Mouse (Mus musculus) stomach, embryonic 16.5 days (tissue): ENCODE data around the gene Ankrd35. TPM values are rescaled to one million over a fixed set of nuclear protein-coding genes. Genes with fewer than 3 reads are reported as not detected.

ENCODE experiments used
- ATAC-seq: fragments of 200-750 bp; cut with Nextera tagmentation; 2 replicates; pipeline ENCODE4 v1.8.0; 2017; ENCODE audit warnings: moderate number of reproducible peaks, moderate TSS enrichment; ENCODE audit not compliant: insufficient read depth, low FRiP score
- H3K27ac ChIP-seq: fragments of 300-500 bp; sonication (generic); 2 replicates; pipeline ENCODE4 v1.5.1; 2014; ENCODE audit warnings: low read length
- H3K27me3 ChIP-seq: fragments of 300-500 bp; sonication (generic); 2 replicates; pipeline ENCODE4 v1.6.1; 2014; ENCODE audit warnings: low read length, control low read depth, mixed read lengths; ENCODE audit not compliant: control insufficient read depth, insufficient read depth
- H3K36me3 ChIP-seq: fragments of 300-500 bp; sonication (generic); 2 replicates; pipeline ENCODE4 v1.6.1; 2014; ENCODE audit warnings: low read length; ENCODE audit not compliant: control insufficient read depth, insufficient read depth
- H3K4me1 ChIP-seq: fragments of 300-500 bp; sonication (generic); 2 replicates; pipeline ENCODE4 v1.6.1; 2014; ENCODE audit warnings: low read length, control low read depth, mixed read lengths; ENCODE audit not compliant: control insufficient read depth, insufficient read depth
- H3K4me2 ChIP-seq: fragments of 300-500 bp; sonication (generic); 2 replicates; pipeline ENCODE4 v1.6.1; 2014; ENCODE audit warnings: low read depth, low read length, mixed read lengths
- H3K4me3 ChIP-seq: fragments of 300-500 bp; sonication (generic); replicated peaks from 2 replicates; pipeline ENCODE4 v1.5.1; 2014; ENCODE audit warnings: mild to moderate bottlenecking, low read length
- H3K9ac ChIP-seq: fragments of 300-500 bp; sonication (generic); 2 replicates; pipeline ENCODE4 v1.6.1; 2014; ENCODE audit warnings: low read length
- H3K9me3 ChIP-seq: fragments of 300-500 bp; sonication (generic); replicated peaks from 2 replicates; pipeline ENCODE4 v1.6.1; 2016; ENCODE audit warnings: low read length, control low read depth; ENCODE audit not compliant: control insufficient read depth
- WGBS: fragments of 180-500 bp; shearing (Covaris S2); extraction: QIAGEN DNeasy Blood & Tissue Kit; methylation state at CpG from one replicate; pipeline ENCODE4 v1.1.7; 2014; 5-methylcytosine and 5-hydroxymethylcytosine counted together
- polyA plus RNA-seq: library from polyadenylated mRNA; unstranded; fragments of >200 nt; fragmentation: Nextera tagmentation; extraction: Ambion mirVana; gene quantifications from 2 replicates; pipeline ENCODE4 v1.2.1, GENCODE M21; 2015

Ankrd35 gene
- polyA plus RNA-seq, 1 experiment from 2014 or later, result 8.0 TPM

DNA sequence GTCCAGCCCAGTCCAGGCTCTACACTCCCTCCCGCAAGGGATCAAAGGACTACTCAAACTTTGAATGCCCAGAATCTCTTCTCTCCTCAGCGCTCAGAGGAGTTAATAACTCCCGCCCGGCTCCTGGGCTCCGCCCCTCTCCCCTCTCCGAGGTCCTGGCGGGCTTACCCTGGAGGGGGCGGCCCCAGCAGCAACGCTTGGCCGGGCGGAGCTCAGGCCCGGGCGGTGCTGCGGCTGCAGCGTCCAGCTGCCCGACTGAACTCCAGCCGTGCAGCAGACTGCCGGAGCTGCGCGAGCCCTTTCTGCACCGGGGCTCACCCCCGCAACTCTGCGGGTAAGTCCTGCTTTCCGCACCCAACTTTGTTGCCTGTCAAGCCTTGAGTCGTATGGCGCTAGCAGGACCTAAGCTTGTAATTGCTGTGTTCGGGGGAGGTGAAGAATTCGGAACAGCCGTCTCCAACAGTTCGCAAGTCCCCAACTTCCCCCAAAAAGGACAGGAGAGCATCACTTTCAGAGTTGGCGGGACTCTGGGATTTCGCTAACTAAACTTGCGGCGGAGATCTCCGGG, 26.4 kb downstream of the Ankrd35 start, which contains the start of gene Pias3:
TSS of gene Pias3 (plus strand) at position 187 of the 568 bp plus-strand sequence.
- Histone ChIP-seq H3K4me2 (peak within 1 kb of the TSS; percentile 84), H3K27ac (peak within 1 kb of the TSS; percentile 85), H3K27me3 (no peaks in the 10 kb centered on the region), H3K36me3 (peaks cover 12% of the 10 kb centered on the region; the same call in 1 of the 2 replicates), H3K9me3 (no peaks in the 10 kb centered on the region), H3K4me1 (peaks cover 20% of the 10 kb centered on the region), H3K9ac (peak within 1 kb of the TSS; percentile 96), H3K4me3 (peak within 1 kb of the TSS; percentile 83)
- ATAC-seq, result peak; percentile 91
- WGBS, result under 1% methylated on average over 35 of the region's 35 CpGs

DNA sequence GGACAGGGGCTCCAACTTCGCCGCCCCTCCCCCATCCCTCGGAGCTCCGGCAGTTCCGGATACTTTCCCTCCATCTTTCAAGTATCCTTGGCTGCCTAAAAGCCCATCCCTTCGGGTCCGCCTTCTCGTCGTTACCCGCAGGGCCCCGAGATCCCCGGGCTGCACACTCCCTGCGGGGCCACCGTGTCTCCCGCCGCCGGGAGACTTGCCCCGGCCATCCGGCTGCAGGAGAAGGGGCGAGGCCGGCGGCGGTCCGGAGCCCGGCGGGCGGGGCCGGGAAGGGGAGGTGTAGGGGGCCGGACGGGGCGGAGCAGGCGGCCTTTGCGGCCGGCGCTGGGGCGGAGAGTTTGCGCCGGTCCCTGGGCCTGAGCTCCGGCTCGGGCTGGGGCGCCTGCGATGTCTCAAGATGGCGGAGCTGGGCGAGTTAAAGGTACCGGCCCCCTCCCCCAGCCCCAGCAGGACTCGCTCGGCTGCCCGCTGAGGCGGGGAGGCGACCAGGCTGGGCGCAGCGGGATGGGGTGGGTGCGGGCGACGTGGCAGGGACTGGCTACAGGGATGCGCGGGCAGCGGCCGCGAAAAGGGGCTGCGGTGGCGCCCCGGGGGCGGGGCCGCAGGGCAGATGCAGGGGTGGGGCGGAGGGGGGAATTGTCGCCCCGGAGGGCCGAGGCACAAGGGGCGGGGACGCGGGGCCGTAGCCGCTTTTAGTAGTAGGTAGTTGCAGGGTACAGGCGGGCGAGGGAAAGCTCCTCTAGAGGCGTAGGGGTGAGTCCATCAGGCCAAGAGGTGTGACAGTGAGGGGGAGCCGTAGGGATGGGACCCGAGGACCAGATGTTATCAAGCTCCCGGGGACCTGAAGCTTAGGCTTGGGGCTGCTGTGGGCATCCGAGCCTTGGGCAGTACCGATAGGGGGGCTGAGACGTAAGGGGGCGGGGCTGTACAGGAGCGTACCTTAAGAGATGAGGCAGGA, 27.1 kb downstream of the Ankrd35 start:
- Histone ChIP-seq H3K27ac (peak overlapping the region; percentile 85), H3K4me3 (peak overlapping the region; percentile 83), H3K9me3 (no peaks in the 10 kb centered on the region), H3K27me3 (no peaks in the 10 kb centered on the region), H3K4me2 (peak overlapping the region; percentile 84), H3K36me3 (peaks cover 12% of the 10 kb centered on the region; the same call in 1 of the 2 replicates), H3K9ac (peak overlapping the region; percentile 96), H3K4me1 (peaks cover 20% of the 10 kb centered on the region)
- WGBS, result under 1% methylated on average over 83 of the region's 85 CpGs
- peak; percentile 93 for ATAC-seq

DNA sequence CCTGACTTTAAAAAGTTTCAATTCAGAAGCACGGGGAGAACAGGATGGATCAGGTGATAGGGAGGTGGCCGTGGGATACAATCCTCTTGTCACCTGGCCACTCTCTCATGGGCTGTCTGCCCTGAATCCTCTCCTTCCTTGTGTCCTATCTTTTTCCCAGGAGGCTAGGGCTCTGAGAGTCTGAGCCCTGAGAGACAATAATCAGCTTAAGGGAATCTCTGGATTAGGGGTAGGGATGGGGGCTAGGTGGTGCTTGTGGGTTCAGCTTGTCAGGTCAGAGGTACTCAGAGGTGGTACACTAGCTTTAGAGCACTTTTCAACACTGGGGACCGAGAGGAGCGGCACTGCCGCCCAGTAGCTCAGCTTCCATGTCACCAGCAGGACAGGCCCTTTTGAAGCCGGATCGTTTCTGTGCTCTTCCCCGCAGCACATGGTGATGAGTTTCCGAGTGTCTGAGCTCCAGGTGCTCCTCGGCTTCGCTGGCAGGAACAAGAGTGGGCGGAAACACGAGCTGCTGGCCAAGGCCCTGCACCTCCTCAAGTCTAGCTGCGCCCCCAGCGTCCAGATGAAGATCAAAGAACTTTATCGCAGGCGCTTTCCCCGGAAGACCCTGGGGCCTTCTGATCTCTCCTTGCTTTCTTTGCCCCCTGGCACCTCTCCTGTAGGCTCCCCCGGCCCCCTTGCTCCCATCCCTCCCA, 29.2 kb downstream of the Ankrd35 start:
- peak overlapping the region; percentile 23; the same call in 1 of the 2 replicates for H3K9ac ChIP-seq

DNA sequence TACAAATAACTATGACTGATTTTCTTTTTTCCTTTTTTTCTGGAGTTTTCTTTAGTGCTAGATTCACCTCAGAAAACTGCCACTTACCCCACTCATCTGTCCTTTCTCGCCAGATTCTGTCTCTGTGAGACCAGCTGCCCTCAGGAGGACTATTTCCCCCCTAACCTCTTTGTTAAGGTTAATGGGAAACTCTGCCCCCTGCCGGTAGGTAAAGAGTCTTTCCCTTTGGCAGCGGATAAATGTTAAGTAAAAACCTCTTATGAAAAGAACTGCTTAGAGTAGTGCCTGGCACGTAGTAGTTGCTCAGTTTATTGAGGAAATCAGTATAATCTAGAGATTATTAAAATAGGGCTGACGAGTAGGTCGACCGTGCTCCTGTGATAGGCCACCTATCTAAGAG, 30.4 kb downstream of the Ankrd35 start:
- ATAC-seq, result no peak
- H3K4me1 ChIP-seq, result peaks cover 18% of the 10 kb centered on the region
- H3K27me3 ChIP-seq, result no peaks in the 10 kb centered on the region
- 62% methylated on average over 7 of the region's 7 CpGs for WGBS
- H3K9me3 ChIP-seq, result no peaks in the 10 kb centered on the region
- H3K4me2 ChIP-seq, result no peak overlapping the region
- peaks cover 19% of the 10 kb centered on the region; the same call in 1 of the 2 replicates for H3K36me3 ChIP-seq
- H3K27ac ChIP-seq, result no peak overlapping the region
- H3K4me3 ChIP-seq, result no peak overlapping the region
- H3K9ac ChIP-seq, result no peak overlapping the region

More for the DNA sequence above, 29.2 kb downstream of the Ankrd35 start:
- Histone ChIP-seq H3K27ac (no peak overlapping the region), H3K36me3 (peaks cover 12% of the 10 kb centered on the region; the same call in 1 of the 2 replicates), H3K4me3 (no peak overlapping the region), H3K9me3 (no peaks in the 10 kb centered on the region), H3K27me3 (no peaks in the 10 kb centered on the region), H3K4me1 (peaks cover 20% of the 10 kb centered on the region), H3K4me2 (no peak overlapping the region)
- 61% methylated on average over 19 of the region's 19 CpGs for WGBS
- ATAC-seq, result no peak

DNA sequence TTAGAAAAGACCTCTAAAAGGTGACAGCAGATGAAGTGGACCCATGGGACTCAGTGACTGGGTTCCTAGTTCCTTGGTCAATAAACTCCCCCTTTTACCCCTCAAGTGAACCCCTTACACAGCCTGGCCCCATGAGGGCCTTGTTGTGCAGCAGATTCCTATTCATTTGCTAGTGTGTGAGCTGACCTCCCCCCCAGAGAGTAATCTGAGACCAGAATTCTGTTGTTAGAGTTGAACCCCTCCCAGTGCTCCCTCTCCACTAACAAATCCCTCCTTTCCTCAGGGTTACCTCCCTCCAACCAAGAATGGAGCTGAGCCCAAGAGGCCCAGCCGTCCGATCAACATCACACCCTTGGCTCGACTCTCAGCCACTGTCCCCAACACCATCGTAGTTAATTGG, 31.1 kb downstream of the Ankrd35 start:
- H3K4me1 ChIP-seq, result peaks cover 14% of the 10 kb centered on the region

DNA sequence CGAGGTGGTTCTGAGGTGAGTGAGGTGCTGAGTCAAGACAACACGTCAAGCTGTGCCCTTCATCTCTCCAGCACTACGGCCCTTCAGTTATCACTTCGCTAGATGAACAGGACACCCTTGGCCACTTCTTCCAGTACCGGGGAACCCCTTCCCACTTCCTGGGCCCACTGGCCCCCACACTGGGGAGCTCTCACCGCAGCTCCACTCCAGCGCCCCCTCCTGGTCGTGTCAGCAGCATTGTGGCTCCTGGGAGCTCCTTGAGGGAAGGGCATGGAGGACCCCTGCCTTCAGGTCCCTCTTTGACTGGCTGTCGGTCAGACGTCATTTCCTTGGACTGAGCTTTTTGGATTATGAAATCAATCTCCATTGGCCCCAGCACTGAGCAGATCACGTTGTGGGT, 34.8 kb downstream of the Ankrd35 start:
- H3K36me3 ChIP-seq, result peaks cover 21% of the 10 kb centered on the region; the same call in 1 of the 2 replicates
- no peak overlapping the region for H3K27ac ChIP-seq
- H3K9ac ChIP-seq, result no peak overlapping the region
- H3K4me3 ChIP-seq, result no peak overlapping the region
- H3K4me1 ChIP-seq, result peaks cover 10% of the 10 kb centered on the region
- no peak for ATAC-seq
- H3K27me3 ChIP-seq, result no peaks in the 10 kb centered on the region
- H3K4me2 ChIP-seq, result no peak overlapping the region
- WGBS, result 68% methylated on average over 11 of the region's 11 CpGs
- no peaks in the 10 kb centered on the region for H3K9me3 ChIP-seq

More for the DNA sequence above, 31.1 kb downstream of the Ankrd35 start:
- Histone ChIP-seq H3K4me3 (no peak overlapping the region), H3K27me3 (no peaks in the 10 kb centered on the region), H3K9me3 (no peaks in the 10 kb centered on the region), H3K36me3 (peaks cover 22% of the 10 kb centered on the region; the same call in 1 of the 2 replicates), H3K4me2 (no peak overlapping the region), H3K9ac (no peak overlapping the region), H3K27ac (no peak overlapping the region)
- 87% methylated on average over 4 of the region's 4 CpGs for WGBS
- ATAC-seq, result no peak

DNA sequence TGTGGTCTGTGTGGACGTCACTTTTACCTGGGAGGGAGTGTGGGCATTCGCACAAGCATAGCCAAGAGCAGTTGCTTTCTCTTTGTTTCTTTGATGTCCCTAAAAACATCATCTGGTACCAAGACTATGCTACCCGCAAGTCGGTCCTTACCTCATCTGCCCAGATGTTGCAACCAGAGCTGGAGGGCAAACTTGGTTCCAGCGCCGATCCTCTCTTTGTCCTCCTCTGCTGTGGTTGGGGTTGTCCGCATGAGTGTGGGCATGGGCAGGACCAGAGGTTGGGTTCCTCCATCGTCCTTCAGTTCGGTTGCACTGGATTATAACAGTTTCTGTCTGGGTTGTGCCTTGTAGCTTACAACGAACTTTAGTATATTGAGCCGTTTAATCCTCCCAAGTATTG, 36.3 kb downstream of the Ankrd35 start:
- 89% methylated on average over 11 of the region's 11 CpGs for WGBS

DNA sequence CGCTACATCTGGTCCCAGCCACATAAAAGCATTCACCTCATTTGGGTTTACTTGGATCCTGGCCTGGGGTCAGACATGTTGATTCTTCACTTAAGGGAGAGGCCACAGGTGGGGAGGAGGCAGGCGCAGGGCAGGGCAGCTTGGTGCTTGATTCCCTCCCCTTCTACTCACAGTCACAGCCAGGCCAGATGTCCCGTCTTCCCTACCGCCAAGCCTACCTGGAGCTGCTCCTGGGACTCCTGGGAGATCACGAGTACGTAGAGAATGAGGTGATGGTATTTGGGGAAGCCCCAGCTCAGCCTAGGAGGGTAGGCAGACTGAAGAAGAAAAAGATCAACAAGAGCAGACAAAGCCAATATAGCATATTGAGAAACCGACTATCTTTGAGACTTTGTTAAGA, 37.1 kb downstream of the Ankrd35 start:
- ATAC-seq, result no peak
- WGBS, result 53% methylated on average over 7 of the region's 7 CpGs
- Histone ChIP-seq H3K4me3 (no peak overlapping the region), H3K9ac (no peak overlapping the region), H3K4me1 (peaks cover 10% of the 10 kb centered on the region), H3K27me3 (no peaks in the 10 kb centered on the region), H3K27ac (no peak overlapping the region), H3K36me3 (peaks cover 21% of the 10 kb centered on the region; the same call in 1 of the 2 replicates), H3K9me3 (no peaks in the 10 kb centered on the region), H3K4me2 (no peak overlapping the region)

More for the DNA sequence above, 36.3 kb downstream of the Ankrd35 start:
- H3K4me1 ChIP-seq, result peaks cover 10% of the 10 kb centered on the region
- no peak overlapping the region for H3K4me2 ChIP-seq
- no peak overlapping the region for H3K27ac ChIP-seq
- no peaks in the 10 kb centered on the region for H3K27me3 ChIP-seq
- peaks cover 21% of the 10 kb centered on the region; the same call in 1 of the 2 replicates for H3K36me3 ChIP-seq
- no peak overlapping the region for H3K4me3 ChIP-seq
- H3K9me3 ChIP-seq, result no peaks in the 10 kb centered on the region
- H3K9ac ChIP-seq, result no peak overlapping the region
- ATAC-seq, result no peak
